Mouse (Mus musculus): ENCODE data around the gene Bmpr1b. TPM values are rescaled to one million over a fixed set of nuclear protein-coding genes. Genes with fewer than 3 reads are reported as not detected.

Gene Bmpr1b
- polyA plus RNA-seq, 1 experiment from 2014 or later = 2.7 TPM

DNA sequence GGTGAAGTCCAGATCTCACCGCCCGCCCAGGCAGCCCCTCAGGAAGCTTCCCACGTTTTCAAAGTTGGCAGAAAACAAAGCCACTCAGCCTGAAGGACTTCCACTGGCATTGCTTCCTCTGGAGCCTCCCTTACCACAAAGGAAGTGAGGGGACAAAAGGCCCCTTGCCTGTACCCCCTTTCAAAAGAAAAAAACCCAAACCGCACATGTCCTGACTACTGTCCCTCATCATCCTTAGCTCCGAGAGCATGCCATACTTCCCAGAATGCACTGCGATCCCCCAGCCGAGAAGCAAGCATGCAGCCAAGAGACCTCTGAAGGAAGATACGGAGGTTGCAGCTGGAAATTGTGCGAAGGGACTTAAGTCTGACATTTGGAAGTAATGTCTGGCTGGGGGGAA, 4.2 kb downstream of the Bmpr1b start:
- 0 out of 2 replicates have a peak overlapping the region, but pooled peaks have one; percentile 36 for H3K27ac ChIP-seq (replicated peaks)
- H3K9ac ChIP-seq (ENCODE audit: low read length) = no peak overlapping the region
- H3K36me3 ChIP-seq (ENCODE audit: control insufficient read depth, insufficient read depth, low read length) = no peaks in the 10 kb centered on the region
- no peaks in the 10 kb centered on the region for H3K4me1 ChIP-seq (replicated peaks; ENCODE audit: control insufficient read depth, insufficient read depth)
- peak overlapping the region; percentile 25 for H3K4me2 ChIP-seq (replicated peaks; ENCODE audit: low read depth)
- 50% methylated on average over 9 of the region's 9 CpGs for WGBS
- TF ChIP-seq CTCF (IDR thresholded peaks at IDR 0.05; ENCODE audit: low read depth) (peak; percentile 15; the same call in 1 of the 2 replicates), EP300 (optimal IDR thresholded peaks at IDR 0.05) (no peak)
- H3K9me3 ChIP-seq (ENCODE audit: control insufficient read depth, low read length) = no peaks in the 10 kb centered on the region
- H3K4me3 ChIP-seq (ENCODE audit: low read depth, low read length) = no peak overlapping the region
- ATAC-seq (ENCODE audit: low FRiP score, low TSS enrichment) (no peak), DNase-seq (ENCODE audit: low spot score) (no peak)
- H3K27me3 ChIP-seq (ENCODE audit: control insufficient read depth, insufficient read depth, low read length) = no peaks in the 10 kb centered on the region; the same call in 1 of the 2 replicates

DNA sequence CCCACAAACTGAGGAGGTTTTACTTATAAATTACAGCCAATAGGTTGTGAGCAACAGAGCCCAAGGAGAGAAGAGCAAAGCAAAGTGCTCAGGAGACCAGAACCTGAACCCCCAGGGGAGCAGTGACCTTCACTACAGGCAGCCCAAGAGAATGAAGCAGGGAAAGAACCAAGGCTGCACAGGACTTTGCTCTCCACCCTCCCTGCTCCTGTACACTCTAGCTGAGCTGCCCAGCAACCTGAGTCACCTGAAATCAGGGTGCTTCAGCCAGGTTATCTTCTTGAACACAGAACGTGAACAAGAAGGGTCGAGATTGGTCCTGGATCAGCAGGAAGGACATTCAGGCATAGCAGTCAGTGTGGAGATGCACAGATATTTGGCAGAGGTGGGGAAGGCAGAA, 5.3 kb downstream of the Bmpr1b start:
- H3K36me3 ChIP-seq (ENCODE audit: control insufficient read depth, insufficient read depth, low read length) = no peaks in the 10 kb centered on the region
- ATAC-seq (ENCODE audit: low FRiP score, low TSS enrichment) (no peak), DNase-seq (ENCODE audit: low spot score) (no peak)
- TF ChIP-seq CTCF (IDR thresholded peaks at IDR 0.05; ENCODE audit: low read depth) = no peak
- no peak for TF ChIP-seq EP300 (optimal IDR thresholded peaks at IDR 0.05)
- H3K9ac ChIP-seq (ENCODE audit: low read length) = no peak overlapping the region
- no peaks in the 10 kb centered on the region for H3K9me3 ChIP-seq (ENCODE audit: control insufficient read depth, low read length)
- H3K4me3 ChIP-seq (ENCODE audit: low read depth, low read length) = no peak overlapping the region
- peak overlapping the region; percentile 13; the same call in 1 of the 2 replicates for H3K27ac ChIP-seq (replicated peaks)
- no peaks in the 10 kb centered on the region; the same call in 1 of the 2 replicates for H3K27me3 ChIP-seq (ENCODE audit: control insufficient read depth, insufficient read depth, low read length)
- H3K4me2 ChIP-seq (replicated peaks; ENCODE audit: low read depth) = no peak overlapping the region
- WGBS = 51% methylated on average over 2 of the region's 2 CpGs
- H3K4me1 ChIP-seq (replicated peaks; ENCODE audit: control insufficient read depth, insufficient read depth) = no peaks in the 10 kb centered on the region

DNA sequence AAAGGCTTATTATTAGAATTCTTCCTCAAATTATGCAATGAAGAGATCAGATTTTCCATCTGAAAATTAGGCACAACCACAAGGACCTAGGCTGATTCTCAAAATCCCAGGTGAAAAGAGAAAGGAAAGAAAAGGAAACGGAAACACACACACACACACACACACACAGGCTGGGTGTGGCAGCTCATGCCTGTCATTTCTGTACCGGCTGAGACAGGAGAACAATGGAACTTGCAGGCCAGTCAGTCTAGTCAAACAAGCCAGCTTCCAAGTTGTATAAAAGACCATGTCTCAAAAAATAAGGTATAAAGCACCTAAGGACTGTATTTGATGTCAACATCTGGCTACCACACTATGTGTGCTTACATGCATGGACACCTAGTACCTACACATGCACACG, 7.8 kb downstream of the Bmpr1b start:
- ATAC-seq (ENCODE audit: low FRiP score, low TSS enrichment) (peak; percentile 54), DNase-seq (ENCODE audit: low spot score) (peak; percentile 46)
- no peak overlapping the region for H3K4me3 ChIP-seq (ENCODE audit: low read depth, low read length)
- H3K9ac ChIP-seq (ENCODE audit: low read length) = no peak overlapping the region
- H3K27me3 ChIP-seq (ENCODE audit: control insufficient read depth, insufficient read depth, low read length) = no peaks in the 10 kb centered on the region
- no peaks in the 10 kb centered on the region for H3K36me3 ChIP-seq (ENCODE audit: control insufficient read depth, insufficient read depth, low read length)
- H3K4me2 ChIP-seq (replicated peaks; ENCODE audit: low read depth) = no peak overlapping the region
- H3K27ac ChIP-seq (replicated peaks) = no peak overlapping the region
- WGBS = 51% methylated on average over 3 of the region's 3 CpGs
- no peaks in the 10 kb centered on the region for H3K4me1 ChIP-seq (replicated peaks; ENCODE audit: control insufficient read depth, insufficient read depth)
- H3K9me3 ChIP-seq (ENCODE audit: control insufficient read depth, low read length) = no peaks in the 10 kb centered on the region
- TF ChIP-seq EP300 (optimal IDR thresholded peaks at IDR 0.05) (no peak), CTCF (IDR thresholded peaks at IDR 0.05; ENCODE audit: low read depth) (no peak)

DNA sequence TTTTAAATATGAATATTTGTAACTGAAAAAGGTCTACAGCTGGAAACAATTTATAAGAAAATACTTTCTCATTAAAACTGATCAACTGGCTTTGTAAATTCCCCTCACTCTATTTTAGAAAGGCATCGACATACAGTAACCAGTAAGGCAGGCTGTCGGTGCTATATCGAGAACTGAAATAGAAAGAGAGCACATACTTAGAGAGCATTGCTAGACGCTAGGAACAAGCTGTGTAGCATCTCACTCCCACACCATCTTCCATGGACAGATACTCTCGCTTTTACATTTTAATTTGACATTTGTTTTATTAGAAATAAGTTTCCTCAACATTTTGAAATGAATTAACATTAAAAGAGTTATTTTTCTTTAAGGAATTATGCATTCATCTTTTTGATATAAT, 17.2 kb downstream of the Bmpr1b start:
- H3K27ac ChIP-seq (replicated peaks) = no peak overlapping the region
- DNase-seq (ENCODE audit: low spot score) (no peak), ATAC-seq (ENCODE audit: low FRiP score, low TSS enrichment) (no peak)
- no peaks in the 10 kb centered on the region for H3K27me3 ChIP-seq (ENCODE audit: control insufficient read depth, insufficient read depth, low read length)
- no peak overlapping the region for H3K9ac ChIP-seq (ENCODE audit: low read length)
- no peaks in the 10 kb centered on the region for H3K9me3 ChIP-seq (ENCODE audit: control insufficient read depth, low read length)
- TF ChIP-seq EP300 (optimal IDR thresholded peaks at IDR 0.05) (no peak), CTCF (IDR thresholded peaks at IDR 0.05; ENCODE audit: low read depth) (no peak)
- no peak overlapping the region for H3K4me3 ChIP-seq (ENCODE audit: low read depth, low read length)
- no peaks in the 10 kb centered on the region for H3K4me1 ChIP-seq (replicated peaks; ENCODE audit: control insufficient read depth, insufficient read depth)
- no peak overlapping the region for H3K4me2 ChIP-seq (replicated peaks; ENCODE audit: low read depth)
- no peaks in the 10 kb centered on the region for H3K36me3 ChIP-seq (ENCODE audit: control insufficient read depth, insufficient read depth, low read length)
- 66% methylated on average over 5 of the region's 5 CpGs for WGBS

DNA sequence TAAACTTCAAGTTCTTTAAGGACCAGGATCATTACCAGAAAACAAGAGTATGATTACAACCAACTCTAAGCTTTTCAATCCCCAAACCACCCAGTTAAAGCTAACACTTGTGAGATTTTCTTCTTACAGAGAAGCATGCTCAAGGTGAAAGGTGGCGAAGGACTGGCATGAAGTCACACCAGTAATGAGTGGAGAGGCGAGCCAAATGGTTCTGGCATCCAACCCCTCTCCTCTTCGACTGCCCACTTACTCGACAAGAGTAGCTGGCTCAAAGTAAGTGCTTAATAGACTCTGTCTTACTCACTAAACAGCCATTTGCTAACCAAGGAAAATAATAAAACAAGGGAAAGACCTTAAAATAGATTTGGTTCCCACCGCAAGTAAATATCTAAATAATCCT, 30.4 kb downstream of the Bmpr1b start:
- DNase-seq (ENCODE audit: low spot score) = no peak
- Histone ChIP-seq H3K36me3 (ENCODE audit: control insufficient read depth, insufficient read depth, low read length) (no peaks in the 10 kb centered on the region), H3K9me3 (ENCODE audit: control insufficient read depth, low read length) (no peaks in the 10 kb centered on the region), H3K4me1 (replicated peaks; ENCODE audit: control insufficient read depth, insufficient read depth) (no peaks in the 10 kb centered on the region), H3K9ac (ENCODE audit: low read length) (no peak overlapping the region), H3K27ac (replicated peaks) (no peak overlapping the region), H3K27me3 (ENCODE audit: control insufficient read depth, insufficient read depth, low read length) (no peaks in the 10 kb centered on the region), H3K4me2 (replicated peaks; ENCODE audit: low read depth) (no peak overlapping the region), H3K4me3 (ENCODE audit: low read depth, low read length) (no peak overlapping the region)
- TF ChIP-seq CTCF (IDR thresholded peaks at IDR 0.05; ENCODE audit: low read depth) (no peak), EP300 (optimal IDR thresholded peaks at IDR 0.05) (no peak)
- 52% methylated on average over 5 of the region's 5 CpGs for WGBS
- ATAC-seq (ENCODE audit: low FRiP score, low TSS enrichment) = no peak

DNA sequence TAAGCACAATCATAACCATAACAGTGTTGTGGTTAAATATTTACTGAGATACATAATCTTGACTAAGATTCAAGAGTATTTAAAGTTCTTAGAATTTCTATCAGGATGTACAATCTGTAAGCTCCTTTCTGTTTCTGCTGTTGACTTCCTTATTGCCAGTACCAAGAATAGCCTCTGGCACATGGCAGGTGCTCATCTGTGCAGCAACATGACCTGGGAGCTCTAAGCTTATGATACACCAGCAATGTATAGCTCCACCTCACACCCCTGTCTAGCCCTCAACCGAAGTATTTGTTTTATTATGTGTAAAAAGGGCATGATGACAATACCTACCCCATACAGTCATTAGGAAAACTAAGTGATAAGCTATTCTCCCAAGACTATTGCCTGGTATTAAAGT, 42.8 kb downstream of the Bmpr1b start:
- no peak for ATAC-seq (ENCODE audit: low FRiP score, low TSS enrichment)

More for the DNA sequence above, 42.8 kb downstream of the Bmpr1b start:
- no peak overlapping the region for H3K4me2 ChIP-seq (replicated peaks; ENCODE audit: low read depth)
- H3K9me3 ChIP-seq (ENCODE audit: control insufficient read depth, low read length) = no peaks in the 10 kb centered on the region
- H3K27me3 ChIP-seq (ENCODE audit: control insufficient read depth, insufficient read depth, low read length) = no peaks in the 10 kb centered on the region
- H3K36me3 ChIP-seq (ENCODE audit: control insufficient read depth, insufficient read depth, low read length) = no peaks in the 10 kb centered on the region
- WGBS = 56% methylated on average over 1 of the region's 1 CpGs
- no peak overlapping the region for H3K4me3 ChIP-seq (ENCODE audit: low read depth, low read length)
- DNase-seq (ENCODE audit: low spot score) = no peak
- no peaks in the 10 kb centered on the region for H3K4me1 ChIP-seq (replicated peaks; ENCODE audit: control insufficient read depth, insufficient read depth)
- TF ChIP-seq CTCF (IDR thresholded peaks at IDR 0.05; ENCODE audit: low read depth) (no peak), EP300 (optimal IDR thresholded peaks at IDR 0.05) (no peak)
- no peak overlapping the region for H3K9ac ChIP-seq (ENCODE audit: low read length)
- no peak overlapping the region for H3K27ac ChIP-seq (replicated peaks)

Data from stomach, postnatal 0 days (tissue).